Mouse (Mus musculus) erythroblast, embryonic 14.5 days (primary cell): ENCODE results near the gene Exo5. TPM values are rescaled to one million over a fixed set of nuclear protein-coding genes. Genes with fewer than 3 reads are reported as not detected.

Source experiments
- H3K27me3 ChIP-seq: 2 replicates; pipeline ENCODE4 v1.6.1; 2012; ENCODE audit warnings: inconsistent platforms; ENCODE audit not compliant: control insufficient read depth
- H3K36me3 ChIP-seq: 2 replicates; pipeline ENCODE4 v1.6.1; 2012; ENCODE audit warnings: mild to moderate bottlenecking, inconsistent platforms; ENCODE audit not compliant: control insufficient read depth
- H3K4me1 ChIP-seq: 2 replicates; pipeline ENCODE4 v1.6.1; 2012; ENCODE audit warnings: inconsistent platforms; ENCODE audit not compliant: control insufficient read depth
- H3K4me3 ChIP-seq: replicated peaks from 2 replicates; pipeline ENCODE3; 2012; ENCODE audit warnings: moderate library complexity, mild to moderate bottlenecking, inconsistent platforms
- H3K9me3 ChIP-seq: 2 replicates; pipeline ENCODE4 v1.6.1; 2012; ENCODE audit warnings: low read length, inconsistent platforms, mixed read lengths; ENCODE audit not compliant: control insufficient read depth
- GATA1 ChIP-seq: IDR thresholded peaks from 2 replicates; pipeline ENCODE4 v1.6.1; 2012; ENCODE audit warnings: low read length, inconsistent platforms, mixed read lengths
- TAL1 ChIP-seq: IDR thresholded peaks from 3 replicates; pipeline ENCODE4 v1.6.1; 2012; ENCODE audit warnings: low read length, inconsistent platforms, mixed read lengths
- polyA plus RNA-seq: library from polyadenylated mRNA; stranded (reverse); fragments of >175 nt; gene quantifications from 2 replicates; pipeline ENCODE4 v1.2.3, GENCODE M21; 2012

The Exo5 gene
- polyA plus RNA-seq, result 0.27 and 0.51 TPM in 2 replicates

DNA sequence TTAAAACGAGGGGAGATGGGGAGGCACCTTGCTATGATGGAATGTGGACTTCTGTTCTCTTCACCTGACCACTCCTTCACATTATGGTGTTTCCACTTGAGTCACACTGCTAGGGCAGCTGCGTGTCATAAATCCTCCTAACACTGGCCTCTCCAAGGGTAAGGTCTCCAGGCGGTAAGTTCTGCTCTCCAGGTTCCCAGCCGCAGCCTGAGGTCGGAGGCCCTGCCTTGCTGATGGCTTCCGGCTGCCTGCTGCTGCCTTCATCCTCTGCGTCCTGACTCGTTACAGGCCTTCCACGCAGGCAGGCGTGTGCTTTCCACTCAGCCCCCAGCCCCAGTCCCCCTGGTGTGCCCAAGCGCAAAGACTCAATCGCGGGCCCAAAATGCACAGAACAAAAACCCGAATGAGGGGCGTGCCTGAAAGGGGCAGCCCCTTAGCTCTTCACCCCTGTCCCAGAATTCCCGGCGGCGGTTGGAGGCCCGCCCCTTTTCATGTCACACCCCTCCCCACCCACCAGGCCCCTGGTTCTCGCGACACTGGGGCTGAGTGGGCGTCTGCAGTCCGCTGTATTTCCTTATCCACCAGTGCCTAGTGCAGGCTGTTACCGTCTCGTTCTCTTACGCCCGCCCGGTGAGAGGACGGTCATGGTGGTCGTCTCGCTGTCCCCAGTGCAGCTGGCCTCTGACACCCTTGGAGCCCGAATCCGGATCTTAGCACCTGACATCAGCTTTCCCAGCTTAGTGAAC, at the start of gene Exo5:
Gene Exo5 (minus strand): TSS at position 464 of the 746 bp plus-strand sequence.
- no peaks in the 10 kb centered on the region for H3K27me3 ChIP-seq
- TF ChIP-seq GATA1 (no peak), TAL1 (no peak)
- H3K4me3 ChIP-seq, result peak within 1 kb of the TSS; percentile 72
- H3K4me1 ChIP-seq, result peaks cover 21% of the 10 kb centered on the region
- H3K9me3 ChIP-seq, result peaks cover 7% of the 10 kb centered on the region
- peaks cover 18% of the 10 kb centered on the region for H3K36me3 ChIP-seq

DNA sequence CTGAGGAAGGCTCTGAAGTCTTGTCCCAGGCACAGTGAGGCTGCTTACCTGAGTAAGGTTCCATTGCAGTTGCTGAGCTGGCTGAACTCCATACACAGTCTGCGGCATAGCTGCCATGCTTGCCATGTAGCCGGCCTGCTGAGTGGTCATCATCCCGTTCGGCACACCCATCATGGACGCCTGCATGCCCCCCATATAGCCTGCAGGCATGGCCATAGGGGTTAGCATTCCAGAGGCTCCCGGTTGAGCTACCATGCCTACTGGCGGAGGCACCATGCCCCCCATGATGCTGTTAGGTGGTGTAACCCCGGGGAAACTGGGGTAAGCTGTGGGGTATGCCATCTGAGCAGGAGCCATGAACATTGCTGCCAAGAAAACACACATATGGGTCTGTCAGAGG, 47.0 kb upstream of the Exo5 start:
- TF ChIP-seq TAL1, result no peak
- H3K4me3 ChIP-seq, result no peak overlapping the region
- H3K36me3 ChIP-seq, result peaks cover 96% of the 10 kb centered on the region
- no peaks in the 10 kb centered on the region for H3K4me1 ChIP-seq
- H3K9me3 ChIP-seq, result no peaks in the 10 kb centered on the region
- H3K27me3 ChIP-seq, result no peaks in the 10 kb centered on the region

DNA sequence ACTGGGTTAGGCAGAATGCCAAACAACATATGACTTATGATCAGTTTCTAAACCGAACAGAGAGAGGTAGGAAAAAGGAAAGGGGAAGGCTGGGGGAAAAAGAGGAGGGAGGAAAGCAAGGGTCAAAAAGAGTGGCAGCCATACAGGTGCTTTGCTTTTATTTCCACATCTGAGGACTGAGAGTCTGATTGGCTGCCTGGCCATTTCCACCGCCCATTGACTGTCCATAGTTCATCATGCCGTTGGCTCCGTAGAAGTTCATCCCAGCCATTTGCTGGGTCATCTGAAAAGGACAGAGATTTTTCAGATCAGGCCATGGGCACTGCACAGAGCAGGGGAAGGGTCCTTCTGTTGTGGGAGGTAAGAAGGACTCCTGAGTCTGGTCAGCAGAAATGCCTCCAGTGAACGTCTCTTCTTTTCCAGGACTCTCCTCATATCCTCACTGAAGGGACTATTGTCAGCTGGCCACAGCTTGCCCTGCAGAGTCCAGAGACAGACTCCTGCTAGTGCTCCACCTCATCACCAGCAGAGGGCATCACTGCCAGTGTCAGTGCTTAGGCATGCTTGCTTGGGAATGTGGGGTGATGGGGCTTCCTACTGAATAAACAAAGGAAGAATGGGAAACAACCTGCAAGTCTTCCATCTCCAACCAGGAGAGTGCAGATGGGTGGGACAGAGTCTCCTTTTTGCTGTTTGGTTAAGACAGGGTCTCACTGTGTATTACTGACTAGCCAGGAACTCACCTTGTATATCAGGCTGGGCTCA, 44.7 kb upstream of the Exo5 start:
- Histone ChIP-seq H3K27me3 (no peaks in the 10 kb centered on the region), H3K4me1 (no peaks in the 10 kb centered on the region), H3K9me3 (no peaks in the 10 kb centered on the region), H3K36me3 (peaks cover 79% of the 10 kb centered on the region), H3K4me3 (no peak overlapping the region)
- no peak for TF ChIP-seq GATA1
- TF ChIP-seq TAL1, result no peak

DNA sequence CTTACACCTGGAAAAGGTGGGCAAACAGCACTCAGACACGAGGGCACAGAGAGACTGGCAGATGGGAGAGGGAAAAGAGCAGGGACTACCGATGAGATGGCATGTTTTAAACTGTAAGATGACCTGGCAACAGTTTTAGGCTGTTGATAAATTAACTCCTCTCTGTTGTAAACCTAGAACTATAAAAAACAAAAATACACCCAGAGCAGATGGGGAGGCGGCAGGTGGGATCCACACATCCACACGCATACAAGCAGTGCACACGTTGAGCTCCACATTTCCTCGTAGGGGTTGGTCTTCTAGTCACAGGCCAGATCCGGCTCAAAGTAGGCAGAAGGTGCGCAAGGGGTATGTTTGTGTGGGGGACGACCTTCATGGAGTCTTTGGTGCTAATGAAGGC, 43.7 kb upstream of the Exo5 start:
- no peaks in the 10 kb centered on the region for H3K4me1 ChIP-seq
- peaks cover 68% of the 10 kb centered on the region for H3K36me3 ChIP-seq
- H3K27me3 ChIP-seq, result no peaks in the 10 kb centered on the region
- H3K9me3 ChIP-seq, result no peaks in the 10 kb centered on the region
- H3K4me3 ChIP-seq, result no peak overlapping the region
- no peak for TF ChIP-seq TAL1
- no peak for TF ChIP-seq GATA1

DNA sequence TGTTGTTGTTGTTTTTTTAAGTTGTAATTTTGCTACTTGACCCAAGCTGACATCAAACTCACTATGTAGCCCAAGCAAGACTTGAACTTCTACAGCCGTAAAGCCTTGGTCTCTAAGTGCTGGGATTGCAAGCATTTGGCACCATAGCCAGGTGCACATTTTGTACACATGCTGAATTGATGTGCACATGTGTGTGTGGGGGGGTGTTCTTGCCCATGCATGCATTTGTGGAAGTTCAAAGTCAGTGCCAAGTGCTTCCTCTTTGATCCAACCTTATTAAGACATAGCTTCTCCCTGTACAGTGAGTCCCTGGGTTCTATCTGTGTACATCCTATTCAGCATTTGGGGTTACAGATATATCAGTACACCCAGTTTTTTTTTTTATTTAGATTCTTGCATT, 30.8 kb upstream of the Exo5 start:
- no peak overlapping the region for H3K4me3 ChIP-seq
- H3K9me3 ChIP-seq, result no peaks in the 10 kb centered on the region
- TF ChIP-seq GATA1, result no peak
- TF ChIP-seq TAL1, result no peak
- H3K36me3 ChIP-seq, result no peaks in the 10 kb centered on the region
- no peaks in the 10 kb centered on the region for H3K27me3 ChIP-seq
- peaks cover 25% of the 10 kb centered on the region for H3K4me1 ChIP-seq

DNA sequence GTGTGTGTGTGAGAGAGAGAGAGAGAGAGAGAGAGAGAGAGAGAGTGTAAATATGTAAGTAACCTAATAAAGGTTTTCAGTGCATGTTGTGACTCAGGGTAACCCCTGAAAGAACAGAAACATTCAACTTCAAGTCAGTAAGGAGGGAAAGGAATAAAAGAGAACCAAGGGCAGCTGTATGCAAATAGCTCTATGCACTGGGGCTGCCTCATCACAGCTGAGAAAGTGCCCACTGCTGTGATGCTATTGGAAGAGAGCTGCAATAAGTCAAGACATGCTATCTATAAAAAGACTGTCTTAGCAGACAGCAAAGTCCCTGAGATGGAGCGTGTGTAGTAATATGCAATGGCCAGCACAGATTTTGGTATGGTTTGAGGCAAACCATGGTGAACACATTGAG, 28.9 kb upstream of the Exo5 start:
- Histone ChIP-seq H3K9me3 (no peaks in the 10 kb centered on the region), H3K4me1 (peaks cover 30% of the 10 kb centered on the region), H3K36me3 (no peaks in the 10 kb centered on the region), H3K4me3 (no peak overlapping the region), H3K27me3 (no peaks in the 10 kb centered on the region)
- TF ChIP-seq TAL1 (no peak), GATA1 (no peak)

DNA sequence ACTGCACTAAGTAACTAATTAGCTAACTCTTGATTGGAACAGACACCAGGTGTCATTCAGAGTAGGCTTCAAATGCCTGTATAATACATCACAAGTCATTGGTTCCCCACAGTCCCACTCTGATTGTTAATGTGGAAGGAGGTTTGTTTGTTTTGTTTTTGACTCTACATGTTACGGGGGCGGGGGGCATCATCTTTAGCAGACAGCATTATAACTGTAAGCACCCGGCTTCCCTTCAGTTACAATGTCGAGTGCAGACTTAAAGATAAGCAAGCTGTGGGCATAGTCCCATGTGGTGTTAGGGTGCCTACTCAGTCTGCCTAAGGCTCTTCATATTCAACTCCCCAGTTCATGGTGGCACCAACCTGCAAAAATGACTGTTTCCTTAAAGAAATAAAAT, 28.2 kb upstream of the Exo5 start:
- Histone ChIP-seq H3K9me3 (no peaks in the 10 kb centered on the region), H3K4me3 (no peak overlapping the region), H3K4me1 (peaks cover 30% of the 10 kb centered on the region), H3K36me3 (no peaks in the 10 kb centered on the region; the same call in 1 of the 2 replicates), H3K27me3 (no peaks in the 10 kb centered on the region)
- TF ChIP-seq TAL1 (no peak), GATA1 (no peak)

DNA sequence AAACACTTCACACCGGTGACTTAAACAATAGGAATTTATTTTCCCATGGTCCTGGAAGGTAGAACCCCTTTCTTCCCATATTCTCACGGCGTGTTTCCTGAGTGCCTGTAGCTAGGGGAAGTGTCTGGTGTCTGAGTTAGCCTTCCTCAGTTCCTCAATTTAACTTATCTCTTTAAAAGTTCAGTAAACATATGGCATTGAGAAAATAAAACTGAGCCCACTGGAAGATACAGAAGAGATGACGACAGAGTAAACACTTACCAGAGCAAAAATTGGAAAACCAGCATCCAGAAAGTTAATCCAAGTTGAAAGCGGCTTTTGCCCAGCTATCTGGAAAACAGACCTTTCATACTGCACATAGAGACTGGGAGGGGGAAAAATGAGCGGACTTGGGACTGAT, 27.3 kb upstream of the Exo5 start:
- Histone ChIP-seq H3K4me3 (peak overlapping the region; percentile 90), H3K27me3 (no peaks in the 10 kb centered on the region), H3K36me3 (peaks cover 3% of the 10 kb centered on the region; the same call in 1 of the 2 replicates), H3K9me3 (no peaks in the 10 kb centered on the region), H3K4me1 (peaks cover 30% of the 10 kb centered on the region)
- TF ChIP-seq GATA1 (no peak), TAL1 (no peak)

DNA sequence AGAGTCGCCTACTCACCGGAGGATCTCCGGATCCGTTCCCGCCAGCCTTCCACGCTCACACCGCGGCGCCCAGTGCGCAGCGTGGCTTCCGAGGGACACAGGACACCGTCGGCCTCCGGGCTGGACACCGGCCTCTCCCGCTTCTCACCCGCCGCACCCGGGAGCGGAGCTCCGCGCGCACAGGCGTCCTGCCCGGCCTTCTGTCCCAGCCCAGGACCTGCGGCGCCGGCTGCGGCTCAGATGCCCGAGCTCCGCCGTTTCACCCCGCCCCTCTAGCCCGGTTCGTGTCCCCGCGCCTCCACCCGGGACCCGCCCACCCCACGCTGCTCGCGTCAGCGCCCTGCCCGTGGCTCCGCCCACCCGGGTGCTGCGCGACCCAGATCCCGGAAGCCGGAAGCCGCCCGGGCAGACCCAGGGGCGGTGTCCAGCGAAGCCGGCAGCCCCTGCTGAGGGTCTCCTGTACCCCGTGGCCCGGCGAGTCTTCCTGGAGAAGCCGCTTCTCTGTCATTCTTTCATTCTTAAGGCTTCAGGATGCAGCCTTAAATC, 26.7 kb upstream of the Exo5 start, which contains the start of gene Zfp69:
Gene Zfp69 (minus strand): TSS at position 272 of the 546 bp plus-strand sequence.
- H3K36me3 ChIP-seq, result peaks cover 7% of the 10 kb centered on the region; the same call in 1 of the 2 replicates
- H3K9me3 ChIP-seq, result no peaks in the 10 kb centered on the region
- TF ChIP-seq TAL1, result no peak
- no peaks in the 10 kb centered on the region for H3K27me3 ChIP-seq
- peak within 1 kb of the TSS; percentile 90 for H3K4me3 ChIP-seq
- H3K4me1 ChIP-seq, result peaks cover 30% of the 10 kb centered on the region
